Mouse (Mus musculus): Measurements from ENCODE around the gene Pcp4. TPM values are rescaled to one million over a fixed set of nuclear protein-coding genes. Genes with fewer than 3 reads are reported as not detected.

The Pcp4 gene
- total and polyA plus RNA-seq, 2 experiments: not detected

- DNase-seq (ENCODE audit: extremely low read depth, low read depth, low spot score): no peak
- TF ChIP-seq CTCF (IDR thresholded peaks at IDR 0.05; ENCODE audit: low read depth, low read length) (no peak), POLR2A (IDR thresholded peaks at IDR 0.05; ENCODE audit: extremely low read depth, insufficient read depth, low read length) (no peak)
- 53% methylated on average over 8 of the region's 8 CpGs for WGBS
These were observed 66.3 kb downstream of the Pcp4 start for GRCm38 (mm10) chr16:96533710-96534109.

GRCm38 (mm10) chr16:96535271-96535670, 67.9 kb downstream of the Pcp4 start:
- no peak for DNase-seq (ENCODE audit: extremely low read depth, low read depth, low spot score)
- no peaks in the 10 kb centered on the region for H3K79me2 ChIP-seq (ENCODE audit: control insufficient read depth, insufficient read depth, low read length)
- no peaks in the 10 kb centered on the region for H3K36me3 ChIP-seq (ENCODE audit: control insufficient read depth, insufficient read depth, low read length)
- H3K4me1 ChIP-seq (ENCODE audit: control insufficient read depth, insufficient read depth, low read length): no peaks in the 10 kb centered on the region
- no peak overlapping the region for H3K4me3 ChIP-seq (ENCODE audit: insufficient read depth, low read depth, low read length)
- 73% methylated on average over 4 of the region's 4 CpGs for WGBS
- TF ChIP-seq POLR2A (IDR thresholded peaks at IDR 0.05; ENCODE audit: extremely low read depth, insufficient read depth, low read length) (no peak), CTCF (IDR thresholded peaks at IDR 0.05; ENCODE audit: low read depth, low read length) (no peak)
- no peaks in the 10 kb centered on the region; the same call in 1 of the 2 replicates for H3K27me3 ChIP-seq (ENCODE audit: control insufficient read depth, insufficient read depth, low read length)
- no peak overlapping the region for H3K27ac ChIP-seq (replicated peaks; ENCODE audit: insufficient read depth, low read depth, low read length)
- no peak overlapping the region for H3K9ac ChIP-seq (ENCODE audit: low read depth, low read length)

More at GRCm38 (mm10) chr16:96533710-96534109, 66.3 kb downstream of the Pcp4 start:
- no peak overlapping the region for H3K4me3 ChIP-seq (ENCODE audit: insufficient read depth, low read depth, low read length)
- no peak overlapping the region for H3K9ac ChIP-seq (ENCODE audit: low read depth, low read length)
- H3K27me3 ChIP-seq (ENCODE audit: control insufficient read depth, insufficient read depth, low read length): no peaks in the 10 kb centered on the region; the same call in 1 of the 2 replicates
- H3K36me3 ChIP-seq (ENCODE audit: control insufficient read depth, insufficient read depth, low read length): no peaks in the 10 kb centered on the region
- H3K79me2 ChIP-seq (ENCODE audit: control insufficient read depth, insufficient read depth, low read length): no peaks in the 10 kb centered on the region
- no peak overlapping the region for H3K27ac ChIP-seq (replicated peaks; ENCODE audit: insufficient read depth, low read depth, low read length)
- H3K4me1 ChIP-seq (ENCODE audit: control insufficient read depth, insufficient read depth, low read length): no peaks in the 10 kb centered on the region

GRCm38 (mm10) chr16:96536426-96536825, 69.0 kb downstream of the Pcp4 start:
- no peaks in the 10 kb centered on the region for H3K36me3 ChIP-seq (ENCODE audit: control insufficient read depth, insufficient read depth, low read length)
- DNase-seq (ENCODE audit: extremely low read depth, low read depth, low spot score): no peak

GRCm38 (mm10) chr16:96539091-96539490, 71.7 kb downstream of the Pcp4 start:
- 43% methylated on average over 4 of the region's 4 CpGs for WGBS
- Histone ChIP-seq H3K4me1 (ENCODE audit: control insufficient read depth, insufficient read depth, low read length) (no peaks in the 10 kb centered on the region), H3K36me3 (ENCODE audit: control insufficient read depth, insufficient read depth, low read length) (no peaks in the 10 kb centered on the region), H3K4me3 (ENCODE audit: insufficient read depth, low read depth, low read length) (no peak overlapping the region), H3K9ac (ENCODE audit: low read depth, low read length) (no peak overlapping the region), H3K27me3 (ENCODE audit: control insufficient read depth, insufficient read depth, low read length) (no peaks in the 10 kb centered on the region), H3K27ac (replicated peaks; ENCODE audit: insufficient read depth, low read depth, low read length) (no peak overlapping the region), H3K79me2 (ENCODE audit: control insufficient read depth, insufficient read depth, low read length) (no peaks in the 10 kb centered on the region)
- no peak for TF ChIP-seq POLR2A (IDR thresholded peaks at IDR 0.05; ENCODE audit: extremely low read depth, insufficient read depth, low read length)
- TF ChIP-seq CTCF (IDR thresholded peaks at IDR 0.05; ENCODE audit: low read depth, low read length): no peak
- no peak for DNase-seq (ENCODE audit: extremely low read depth, low read depth, low spot score)

More at GRCm38 (mm10) chr16:96536426-96536825, 69.0 kb downstream of the Pcp4 start:
- Histone ChIP-seq H3K79me2 (ENCODE audit: control insufficient read depth, insufficient read depth, low read length) (no peaks in the 10 kb centered on the region), H3K27me3 (ENCODE audit: control insufficient read depth, insufficient read depth, low read length) (no peaks in the 10 kb centered on the region; the same call in 1 of the 2 replicates), H3K4me3 (ENCODE audit: insufficient read depth, low read depth, low read length) (no peak overlapping the region), H3K9ac (ENCODE audit: low read depth, low read length) (no peak overlapping the region), H3K4me1 (ENCODE audit: control insufficient read depth, insufficient read depth, low read length) (no peaks in the 10 kb centered on the region), H3K27ac (replicated peaks; ENCODE audit: insufficient read depth, low read depth, low read length) (no peak overlapping the region)
- TF ChIP-seq POLR2A (IDR thresholded peaks at IDR 0.05; ENCODE audit: extremely low read depth, insufficient read depth, low read length) (no peak), CTCF (IDR thresholded peaks at IDR 0.05; ENCODE audit: low read depth, low read length) (no peak)

GRCm38 (mm10) chr16:96541056-96541455, 73.7 kb downstream of the Pcp4 start:
- Histone ChIP-seq H3K36me3 (ENCODE audit: control insufficient read depth, insufficient read depth, low read length) (no peaks in the 10 kb centered on the region), H3K79me2 (ENCODE audit: control insufficient read depth, insufficient read depth, low read length) (no peaks in the 10 kb centered on the region), H3K27ac (replicated peaks; ENCODE audit: insufficient read depth, low read depth, low read length) (no peak overlapping the region), H3K4me3 (ENCODE audit: insufficient read depth, low read depth, low read length) (no peak overlapping the region), H3K27me3 (ENCODE audit: control insufficient read depth, insufficient read depth, low read length) (no peaks in the 10 kb centered on the region), H3K4me1 (ENCODE audit: control insufficient read depth, insufficient read depth, low read length) (no peaks in the 10 kb centered on the region), H3K9ac (ENCODE audit: low read depth, low read length) (no peak overlapping the region)
- DNase-seq (ENCODE audit: extremely low read depth, low read depth, low spot score): no peak
- TF ChIP-seq CTCF (IDR thresholded peaks at IDR 0.05; ENCODE audit: low read depth, low read length) (no peak), POLR2A (IDR thresholded peaks at IDR 0.05; ENCODE audit: extremely low read depth, insufficient read depth, low read length) (no peak)
- WGBS: 70% methylated on average over 2 of the region's 2 CpGs

- TF ChIP-seq POLR2A (IDR thresholded peaks at IDR 0.05; ENCODE audit: extremely low read depth, insufficient read depth, low read length) (no peak), CTCF (IDR thresholded peaks at IDR 0.05; ENCODE audit: low read depth, low read length) (no peak)
- DNase-seq (ENCODE audit: extremely low read depth, low read depth, low spot score): no peak
These were observed 85.3 kb downstream of the Pcp4 start for GRCm38 (mm10) chr16:96552680-96553079.

More at GRCm38 (mm10) chr16:96552680-96553079, 85.3 kb downstream of the Pcp4 start:
- 80% methylated on average over 2 of the region's 2 CpGs for WGBS
- H3K36me3 ChIP-seq (ENCODE audit: control insufficient read depth, insufficient read depth, low read length): no peaks in the 10 kb centered on the region
- 0 out of 2 replicates have a peak, but pooled peaks cover 2% of the 10 kb centered on the region for H3K27me3 ChIP-seq (ENCODE audit: control insufficient read depth, insufficient read depth, low read length)
- H3K9ac ChIP-seq (ENCODE audit: low read depth, low read length): no peak overlapping the region
- no peaks in the 10 kb centered on the region for H3K4me1 ChIP-seq (ENCODE audit: control insufficient read depth, insufficient read depth, low read length)
- H3K27ac ChIP-seq (replicated peaks; ENCODE audit: insufficient read depth, low read depth, low read length): no peak overlapping the region
- no peaks in the 10 kb centered on the region for H3K79me2 ChIP-seq (ENCODE audit: control insufficient read depth, insufficient read depth, low read length)
- H3K4me3 ChIP-seq (ENCODE audit: insufficient read depth, low read depth, low read length): no peak overlapping the region

All from liver, adult 2 months (tissue).